Mouse (Mus musculus) MEL (cell line): Measurements from ENCODE around the gene Plagl2. TPM values are rescaled to one million over a fixed set of nuclear protein-coding genes. Genes with fewer than 3 reads are reported as not detected.
"Not testable (repeated sequence)": the region's sequence is repeated elsewhere in the genome, so short reads cannot be mapped to it uniquely, and the experiment has no call there.

Source experiments
- DNase-seq: peaks from one replicate; pipeline ENCODE4 v3.0.0; 2011; ENCODE audit warnings: low read depth, low spot score
- H3K27ac ChIP-seq: 2 replicates; pipeline ENCODE4 v1.5.1; 2012; ENCODE audit warnings: low read depth, mild to moderate bottlenecking, control low read depth, low read length, moderate library complexity; ENCODE audit not compliant: control insufficient read depth
- H3K27me3 ChIP-seq, 2 experiments: fragments of 150-350 bp in 1 of 2; sonication (generic) in 1 of 2; 2 replicates each; pipeline ENCODE4 v1.6.1; 2012; ENCODE audit warnings: low read length in 2 of 2, mild to moderate bottlenecking in 2 of 2, improper control_type of control experiment in 1 of 2, moderate library complexity in 1 of 2; ENCODE audit not compliant: insufficient read depth in 2 of 2, control insufficient read depth in 1 of 2
- H3K36me3 ChIP-seq, 2 experiments: 2 replicates each; pipeline ENCODE4 v1.6.1; 2012 to 2014; ENCODE audit warnings: low read length in 2 of 2, improper control_type of control experiment in 1 of 2, inconsistent platforms in 1 of 2, mild to moderate bottlenecking in 1 of 2; ENCODE audit not compliant: insufficient read depth in 2 of 2, control insufficient read depth in 1 of 2
- H3K4me1 ChIP-seq, 2 experiments: fragments of 150-350 bp in 1 of 2; sonication (generic) in 1 of 2; 2 replicates each; pipeline ENCODE4 v1.6.1; 2012; ENCODE audit warnings: low read length in 2 of 2, improper control_type of control experiment in 1 of 2, mild to moderate bottlenecking in 1 of 2; ENCODE audit not compliant: insufficient read depth in 2 of 2, control insufficient read depth in 1 of 2
- H3K4me3 ChIP-seq, 2 experiments: fragments of 150-350 bp in 1 of 2; sonication (generic) in 1 of 2; 2 replicates each; pipeline ENCODE4 v1.5.1; 2012; ENCODE audit warnings: low read depth in 2 of 2, low read length in 2 of 2, mild to moderate bottlenecking in 2 of 2, moderate library complexity in 2 of 2, control low read depth in 1 of 2, improper control_type of control experiment in 1 of 2; ENCODE audit not compliant: control insufficient read depth in 1 of 2, insufficient read depth in 1 of 2
- H3K79me2 ChIP-seq: 2 replicates; pipeline ENCODE4 v1.6.1; 2012; ENCODE audit warnings: mild to moderate bottlenecking, low read length, moderate library complexity; ENCODE audit not compliant: control insufficient read depth, poor library complexity, insufficient read depth
- H3K9ac ChIP-seq: 2 replicates; pipeline ENCODE4 v1.6.1; 2012; ENCODE audit warnings: low read depth, mild to moderate bottlenecking, control low read depth, low read length, moderate library complexity; ENCODE audit not compliant: control insufficient read depth, poor library complexity, severe bottlenecking
- H3K9me3 ChIP-seq: fragments of 150-350 bp; sonication (generic); replicated peaks from 2 replicates; pipeline ENCODE4 v1.6.1; 2012; ENCODE audit warnings: mild to moderate bottlenecking, low read length, improper control_type of control experiment, moderate library complexity; ENCODE audit not compliant: insufficient read depth
- CHD1 ChIP-seq: IDR thresholded peaks from 2 replicates; pipeline ENCODE4 v1.6.1; 2012; ENCODE audit warnings: low read depth, mild to moderate bottlenecking, inconsistent platforms, low read length, improper control_type of control experiment
- CHD2 ChIP-seq: IDR thresholded peaks from 2 replicates; pipeline ENCODE4 v1.6.1; 2011; ENCODE audit warnings: low read length, improper control_type of control experiment
- E2F4 ChIP-seq: IDR thresholded peaks from 2 replicates; pipeline ENCODE4 v1.6.1; 2011; ENCODE audit warnings: low read depth, low read length, improper control_type of control experiment, borderline replicate concordance
- EP300 ChIP-seq, 2 experiments: IDR thresholded peaks; 2 replicates each; pipeline ENCODE4 v1.6.1; 2011; ENCODE audit warnings: improper control_type of control experiment in 2 of 2, low read length in 2 of 2, low read depth in 1 of 2, mild to moderate bottlenecking in 1 of 2
- GATA1 ChIP-seq: IDR thresholded peaks from 2 replicates; pipeline ENCODE4 v1.6.1; 2011; ENCODE audit warnings: low read depth, low read length, improper control_type of control experiment
- JUND ChIP-seq: IDR thresholded peaks from 2 replicates; pipeline ENCODE4 v1.6.1; 2011; ENCODE audit warnings: low read depth, mild to moderate bottlenecking, improper control_type of control experiment, low read length
- MAZ ChIP-seq: IDR thresholded peaks from 2 replicates; pipeline ENCODE4 v1.6.1; 2012; ENCODE audit warnings: low read depth, mild to moderate bottlenecking, inconsistent platforms, low read length, improper control_type of control experiment
- POLR2A ChIP-seq, 2 experiments: IDR thresholded peaks; 2 replicates each; pipeline ENCODE4 v1.6.1; 2011 to 2012; ENCODE audit warnings: low read length in 2 of 2, mild to moderate bottlenecking in 2 of 2, control low read depth in 1 of 2, improper control_type of control experiment in 1 of 2, low read depth in 1 of 2, moderate library complexity in 1 of 2; ENCODE audit not compliant: control insufficient read depth in 1 of 2, insufficient read depth in 1 of 2, poor library complexity in 1 of 2
- POLR2AphosphoS5 ChIP-seq: IDR thresholded peaks from 2 replicates; pipeline ENCODE4 v1.6.1; 2012; ENCODE audit warnings: low read depth, borderline replicate concordance, mild to moderate bottlenecking, inconsistent platforms, low read length, moderate library complexity, mixed read lengths
- RCOR1 ChIP-seq: IDR thresholded peaks from 2 replicates; pipeline ENCODE4 v1.6.1; 2012; ENCODE audit warnings: low read depth, mild to moderate bottlenecking, inconsistent platforms, low read length, improper control_type of control experiment
- SMC3 ChIP-seq: IDR thresholded peaks from 2 replicates; pipeline ENCODE4 v1.6.1; 2011; ENCODE audit warnings: low read depth, low read length, improper control_type of control experiment
- TAL1 ChIP-seq: IDR thresholded peaks from 2 replicates; pipeline ENCODE4 v1.6.1; 2012; ENCODE audit warnings: mild to moderate bottlenecking, inconsistent platforms, low read length, moderate library complexity, mixed read lengths
- TBP ChIP-seq: IDR thresholded peaks from 2 replicates; pipeline ENCODE4 v1.8.0; 2011; ENCODE audit warnings: low read depth, low read length, improper control_type of control experiment
- ZC3H11A ChIP-seq: IDR thresholded peaks from 2 replicates; pipeline ENCODE4 v1.6.1; 2012; ENCODE audit warnings: low read depth, mild to moderate bottlenecking, inconsistent platforms, low read length, improper control_type of control experiment
- ZKSCAN1 ChIP-seq: IDR thresholded peaks from 2 replicates; pipeline ENCODE4 v1.6.1; 2012; ENCODE audit warnings: low read depth, mild to moderate bottlenecking, inconsistent platforms, low read length, improper control_type of control experiment, moderate library complexity
- ZNF384 ChIP-seq: IDR thresholded peaks from 2 replicates; pipeline ENCODE4 v1.6.1; 2012; ENCODE audit warnings: low read depth, mild to moderate bottlenecking, inconsistent platforms, low read length, improper control_type of control experiment
- polyA plus RNA-seq, 2 experiments: library from polyadenylated mRNA; stranded (reverse) in 1 of 2; unstranded in 1 of 2; fragments of >175 nt in 1 of 2; fragments of >200 nt in 1 of 2; gene quantifications; 2 replicates each; pipeline versions ENCODE4 v1.2.1 to v1.2.4; 2012; ENCODE audit warnings: low replicate concordance in 2 of 2, low read depth in 1 of 2; ENCODE audit not compliant: insufficient read length in 2 of 2, insufficient read depth in 1 of 2, missing spikeins in 1 of 2
- total RNA-seq: library from RNA; depleted of rRNA; stranded (reverse); fragments of 300-350 nt; gene quantifications from 2 replicates; pipeline ENCODE4 v1.2.3, GENCODE M21; 2012

Gene Plagl2
- total and polyA plus RNA-seq, 3 experiments: 5.9 to 34.4 TPM; not detected in 1

DNA sequence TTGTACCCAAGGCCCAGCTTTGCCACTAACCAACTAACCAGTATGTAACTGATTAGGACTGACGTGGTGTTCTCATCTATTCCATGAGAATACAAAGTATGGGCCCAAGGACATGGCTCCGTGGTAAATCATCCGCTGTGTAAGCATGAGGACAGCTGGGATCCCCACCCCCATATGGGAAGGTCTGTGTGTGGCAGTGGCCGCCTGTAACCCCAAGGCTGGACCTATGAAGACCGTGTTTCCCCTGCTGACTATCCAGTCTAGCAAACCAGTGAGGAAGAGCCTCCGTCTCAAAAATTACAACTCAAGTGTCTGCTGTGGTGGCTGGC, 33.7 kb upstream of the Plagl2 start:
- no peak overlapping the region for H3K9ac ChIP-seq
- no peaks in the 10 kb centered on the region for H3K27me3 ChIP-seq
- no peak for DNase-seq
- no peaks in the 10 kb centered on the region for H3K9me3 ChIP-seq
- no peak overlapping the region for H3K4me3 ChIP-seq
- H3K27ac ChIP-seq: no peak overlapping the region
- H3K79me2 ChIP-seq: no peaks in the 10 kb centered on the region
- H3K36me3 ChIP-seq: peaks cover 0 to 3% of the 10 kb centered on the region in 2 experiments; a peak in 2 of 4 replicates
- TF ChIP-seq CHD2: no peak
- TF ChIP-seq ZKSCAN1: no peak
- no peak for TF ChIP-seq TAL1
- TF ChIP-seq POLR2A (IDR thresholded peaks at IDR 0.05; ENCODE audit: control insufficient read depth in 1 of 2, insufficient read depth in 1 of 2, low read depth in 1 of 2, low read length in 2 of 2, poor library complexity in 1 of 2): no peak
- no peak for TF ChIP-seq ZNF384
- TF ChIP-seq ZC3H11A: no peak
- TF ChIP-seq E2F4: no peak
- no peak for TF ChIP-seq GATA1
- TF ChIP-seq MAZ: no peak
- no peak for TF ChIP-seq TBP
- no peak for TF ChIP-seq EP300 (IDR thresholded peaks at IDR 0.05; ENCODE audit: low read depth in 1 of 2, low read length in 2 of 2)
- no peak for TF ChIP-seq JUND
- TF ChIP-seq SMC3: no peak
- TF ChIP-seq RCOR1: no peak
- TF ChIP-seq CHD1: no peak
- no peak for TF ChIP-seq POLR2AphosphoS5
- H3K4me1 ChIP-seq: peaks cover 0 to 8% of the 10 kb centered on the region in 2 experiments; a peak in 2 of 4 replicates

DNA sequence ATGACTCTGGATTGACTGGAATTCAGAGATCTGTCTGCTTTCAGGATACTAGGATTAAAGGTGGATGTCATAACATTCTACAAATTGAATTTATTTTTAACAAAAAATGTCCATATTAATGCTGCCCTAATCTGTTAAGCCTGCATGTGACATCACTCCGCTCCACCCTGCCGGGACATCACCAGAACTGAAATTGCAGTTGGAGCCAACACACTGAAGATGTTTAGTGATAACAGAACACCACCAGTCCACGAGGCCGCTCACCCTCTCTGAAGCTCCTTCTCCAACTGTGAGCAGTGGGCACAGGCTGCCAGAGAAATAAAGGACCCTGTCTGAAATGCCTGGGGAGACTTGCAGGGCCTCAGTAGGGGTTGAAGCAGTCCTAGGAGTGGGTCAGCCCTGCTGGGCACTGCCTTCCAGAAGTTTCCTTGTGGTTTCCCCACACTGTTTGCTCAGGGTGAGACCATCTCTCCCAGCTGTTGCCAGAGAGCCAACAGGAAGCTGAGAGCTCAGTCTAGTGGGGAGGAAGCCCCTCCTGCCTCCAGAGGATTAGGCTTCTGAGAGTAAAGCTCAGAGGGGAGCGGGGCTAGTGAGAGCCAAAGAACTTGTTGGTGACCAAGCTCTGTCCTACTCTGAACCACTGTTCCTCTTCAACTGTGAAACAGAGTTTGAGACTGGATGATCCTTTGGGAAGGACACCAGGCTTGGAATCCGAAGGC, 33.1 kb upstream of the Plagl2 start:
- not testable (repeated sequence) for H3K4me1 ChIP-seq, H3K9me3 ChIP-seq, H3K27ac ChIP-seq, H3K9ac ChIP-seq, H3K27me3 ChIP-seq, H3K4me3 ChIP-seq, H3K36me3 ChIP-seq, H3K79me2 ChIP-seq
- peak; percentile 58 for DNase-seq

DNA sequence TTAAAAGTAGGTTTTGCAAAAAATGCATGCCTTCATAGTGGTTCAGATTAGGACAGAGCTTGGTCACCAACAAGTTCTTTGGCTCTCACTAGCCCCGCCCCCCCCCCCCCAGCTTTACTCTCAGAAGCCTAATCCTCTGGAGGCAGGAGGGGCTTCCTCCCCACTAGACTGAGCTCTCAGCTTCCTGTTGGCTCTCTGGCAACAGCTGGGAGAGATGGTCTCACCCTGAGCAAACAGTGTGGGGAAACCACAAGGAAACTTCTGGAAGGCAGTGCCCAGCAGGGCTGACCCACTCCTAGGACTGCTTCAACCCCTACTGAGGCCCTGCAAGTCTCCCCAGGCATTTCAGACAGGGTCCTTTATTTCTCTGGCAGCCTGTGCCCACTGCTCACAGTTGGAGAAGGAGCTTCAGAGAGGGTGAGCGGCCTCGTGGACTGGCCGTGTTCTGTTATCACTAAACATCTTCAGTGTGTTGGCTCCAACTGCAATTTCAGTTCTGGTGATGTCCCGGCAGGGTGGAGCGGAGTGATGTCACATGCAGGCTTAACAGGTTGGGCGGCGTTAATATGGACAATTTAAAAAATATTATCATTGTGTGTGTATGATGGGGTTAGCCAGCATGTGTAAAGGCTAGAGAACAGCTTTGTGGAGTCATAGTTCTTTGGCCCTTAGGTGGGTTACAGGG, 29.1 kb upstream of the Plagl2 start:
- H3K4me1 ChIP-seq, H3K27ac ChIP-seq, H3K36me3 ChIP-seq, H3K9me3 ChIP-seq, H3K9ac ChIP-seq, DNase-seq, H3K4me3 ChIP-seq, H3K27me3 ChIP-seq, H3K79me2 ChIP-seq: not testable (repeated sequence)
